Mouse (Mus musculus): ENCODE data around the gene Plagl2.

GRCm38 (mm10) chr2:153224946-153225594, 16.2 kb downstream of the Plagl2 start, which contains the start of gene Tspyl3:
- TF ChIP-seq POLR2A (IDR thresholded peaks at IDR 0.05; ENCODE audit: control insufficient read depth, extremely low read depth, insufficient read depth, low read length, poor library complexity) (no peak), CTCF (IDR thresholded peaks at IDR 0.05; ENCODE audit: borderline replicate concordance, control insufficient read depth, extremely low read depth, insufficient read depth, low read length, poor library complexity) (no peak; the same call in 1 of the 2 replicates)

All from thymus, adult 2 months (tissue).